Mouse (Mus musculus) c-Kit-positive CD71-positive TER-119-negative erythroid progenitor cells, embryonic 14.5 days (primary cell): Measurements from ENCODE around the gene Gm12800.
A peak's percentile ranks its signal among the peaks of the same experiment; 100 is the strongest.
"Not testable (repeated sequence)": the region's sequence is repeated elsewhere in the genome, so short reads cannot be mapped to it uniquely, and the experiment has no call there.

Experiments
- DNase-seq: peaks from one replicate; pipeline ENCODE4 v3.0.0-alpha.2; 2013; ENCODE audit warnings: low read depth

Gm12800 gene

GRCm38 (mm10) chr4:101908821-101909220 is at the start of gene Gm12800:
TSS of gene Gm12800 (plus strand) at chr4:101909121.
- not testable (repeated sequence) for DNase-seq

- peak; percentile 19 for DNase-seq
These were observed 48.0 kb upstream of the Gm12800 start for GRCm38 (mm10) chr4:101860873-101861272.

DNA sequence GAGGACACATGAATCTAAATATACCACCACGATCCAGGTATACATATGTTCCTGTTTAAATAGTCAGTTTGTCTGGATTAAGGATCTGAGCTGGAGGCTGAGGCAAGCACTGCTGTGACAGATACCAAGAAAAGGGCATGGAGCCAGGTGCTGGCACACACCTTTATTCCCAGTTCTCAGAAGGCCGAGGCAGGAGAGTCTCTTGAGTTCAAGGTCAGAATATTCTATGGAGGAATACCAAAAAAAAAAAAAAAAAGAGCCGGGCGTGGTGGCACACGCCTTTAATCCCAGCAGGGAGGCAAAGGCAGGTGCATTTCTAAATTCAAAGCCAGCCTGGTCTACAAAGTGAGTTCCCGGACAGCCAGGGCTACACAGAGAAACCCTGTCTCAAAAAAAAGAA is 46.6 kb upstream of the Gm12800 start:
- no peak for DNase-seq

DNA sequence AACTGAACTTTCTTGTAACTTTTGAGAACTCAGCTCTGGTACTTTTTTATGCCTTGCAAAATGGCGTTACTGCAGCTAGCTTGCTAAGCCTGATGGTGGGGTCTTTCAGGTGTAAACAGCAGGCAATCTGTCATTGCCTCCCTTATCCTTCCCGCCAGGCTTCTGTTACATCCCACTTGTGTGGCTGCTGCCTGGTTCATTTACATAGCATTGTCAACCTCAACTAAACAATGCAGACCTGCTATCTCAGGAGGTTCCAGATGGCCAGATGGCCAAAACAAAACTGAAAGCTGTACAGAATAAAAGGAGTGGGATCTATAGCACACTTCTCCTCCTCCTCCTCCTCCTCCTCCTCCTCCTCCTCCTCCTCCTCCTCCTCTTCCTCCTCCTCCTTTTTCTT is 36.9 kb upstream of the Gm12800 start:
- DNase-seq = not testable (repeated sequence)

DNA sequence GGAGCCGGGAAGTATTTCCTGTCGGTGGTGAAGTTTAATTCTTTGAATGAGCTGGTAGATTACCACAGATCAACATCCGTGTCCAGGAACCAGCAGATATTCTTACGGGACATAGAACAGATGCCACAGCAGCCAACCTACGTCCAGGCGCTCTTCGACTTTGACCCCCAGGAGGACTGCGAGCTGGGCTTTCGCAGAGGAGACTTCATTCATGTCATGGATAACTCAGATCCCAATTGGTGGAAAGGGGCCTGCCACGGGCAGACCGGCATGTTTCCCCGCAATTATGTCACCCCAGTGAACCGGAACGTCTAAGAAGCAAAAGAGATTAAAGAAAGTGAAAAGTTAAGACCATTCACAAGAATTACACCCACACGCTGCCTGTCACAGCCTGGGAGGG is 33.2 kb upstream of the Gm12800 start:
- not testable (repeated sequence) for DNase-seq

DNA sequence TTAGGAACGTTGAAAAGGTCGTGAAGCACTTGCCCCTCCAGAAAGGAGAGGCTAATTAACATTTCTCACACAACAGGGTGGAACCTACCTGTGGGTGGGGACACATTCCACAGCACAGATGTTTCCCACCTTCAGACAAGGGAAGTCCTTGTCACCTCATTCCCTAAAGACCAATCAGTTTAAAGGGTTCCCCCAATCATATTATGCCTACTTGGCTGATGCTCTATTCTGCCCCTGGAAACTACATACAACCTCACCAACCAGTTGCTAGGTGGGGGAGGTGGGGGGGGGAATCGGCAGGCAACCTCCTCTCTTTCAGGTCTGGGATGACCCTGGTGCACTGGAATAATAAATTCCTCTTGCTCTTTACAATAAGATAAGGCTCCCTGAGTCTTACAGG is 25.3 kb upstream of the Gm12800 start:
- no peak for DNase-seq

DNA sequence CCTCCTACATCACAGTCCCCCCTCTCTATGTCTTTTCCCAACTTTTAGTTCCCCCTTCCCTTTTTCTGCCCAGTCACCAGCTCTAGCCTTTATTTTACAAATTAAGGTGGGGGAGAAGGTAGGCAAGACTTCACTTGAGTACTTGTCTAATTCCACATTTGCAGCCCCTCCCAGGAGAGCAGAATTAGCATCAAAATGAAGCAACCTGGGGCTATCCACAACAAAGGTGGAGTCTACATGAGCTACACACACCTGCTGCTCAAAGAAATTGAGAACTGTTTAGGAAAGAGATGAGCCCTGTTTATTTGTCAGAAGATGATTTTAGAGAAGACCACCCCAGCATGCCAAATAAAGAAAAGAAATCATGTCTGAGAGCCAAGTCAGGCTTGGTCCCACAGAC is 19.5 kb upstream of the Gm12800 start:
- DNase-seq = no peak

DNA sequence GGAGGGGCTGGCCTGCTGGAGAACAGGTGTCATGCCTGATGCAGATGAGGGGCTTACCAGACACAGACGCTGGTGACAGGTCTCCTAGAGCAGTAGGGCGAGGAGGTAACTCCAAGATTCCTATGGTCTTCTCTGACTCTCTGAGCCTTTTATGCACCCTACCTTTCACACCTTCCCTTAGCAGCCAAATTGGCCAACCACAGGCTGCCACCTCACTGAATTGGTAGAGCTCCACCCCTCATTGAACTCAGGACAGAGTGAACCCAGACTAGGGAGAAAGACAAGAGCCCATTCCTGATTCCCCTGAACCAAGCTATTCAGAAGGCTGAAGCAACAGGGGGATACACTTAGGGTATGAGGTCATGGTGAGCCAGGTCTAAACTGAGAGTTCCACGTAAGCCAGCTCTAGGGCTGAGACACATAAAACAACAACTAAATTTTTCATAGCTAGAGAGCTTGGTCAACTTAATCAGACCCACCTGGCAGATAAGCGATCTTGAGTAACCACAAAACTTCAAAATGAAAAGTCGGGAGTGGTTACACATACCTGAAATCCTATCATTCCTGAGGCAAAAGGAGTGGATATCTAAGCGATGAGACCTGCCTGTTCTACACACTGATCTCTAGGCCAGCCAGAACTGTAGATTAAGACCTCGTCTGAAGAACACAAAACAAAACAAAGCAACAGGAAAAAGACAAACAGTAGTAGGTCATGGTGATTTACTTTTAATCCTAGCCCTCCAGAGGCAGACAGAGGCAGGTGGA is 15.1 kb upstream of the Gm12800 start, which contains the start of gene C130073F10Rik:
Gene C130073F10Rik, minus strand, starts transcription at position 134 of the 765 bp plus-strand sequence.
- DNase-seq = no peak

DNA sequence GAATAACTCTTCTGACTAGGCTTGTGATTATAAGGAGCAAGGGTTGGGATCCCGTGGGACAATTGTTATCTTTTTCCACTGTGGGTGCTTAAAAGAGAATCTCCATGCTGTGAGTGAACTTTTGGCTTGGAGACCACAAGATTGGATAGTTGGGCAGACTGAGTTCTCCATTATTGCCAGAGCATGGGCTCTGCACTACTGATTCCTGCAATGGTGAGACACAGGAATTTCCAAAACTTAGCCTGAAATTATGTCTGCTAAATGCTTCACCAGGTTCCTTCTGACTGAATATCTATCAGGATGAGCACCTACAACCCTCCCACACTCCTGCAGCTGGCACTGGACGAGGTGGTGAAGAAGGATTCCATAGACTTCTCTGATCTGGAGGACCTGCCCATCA is 31.2 kb downstream of the Gm12800 start, which contains the start of gene Gm12794:
Gene Gm12794, plus strand, starts transcription at position 301 of the 400 bp plus-strand sequence.
- DNase-seq = not testable (repeated sequence)
